Mouse (Mus musculus) adrenal gland (tissue): ENCODE data around the gene G0s2.
"Not testable (repeated sequence)": the region's sequence is repeated elsewhere in the genome, so short reads cannot be mapped to it uniquely, and the experiment has no call there.

Experiments
- intact Hi-C: fragments of 180-260 bp; cut with DNase I; formaldehyde crosslinking; loops from one replicate; pipeline ENCODE4 v1.15.1; 2025

G0s2 gene

GRCm38 (mm10) chr1:193289914-193290313 lies 16.9 kb upstream of the G0s2 start:
- intact Hi-C loops: no loop called here

- intact Hi-C loops: no loop called here
Measured at GRCm38 (mm10) chr1:193289076-193289475, 16.1 kb upstream of the G0s2 start.

DNA sequence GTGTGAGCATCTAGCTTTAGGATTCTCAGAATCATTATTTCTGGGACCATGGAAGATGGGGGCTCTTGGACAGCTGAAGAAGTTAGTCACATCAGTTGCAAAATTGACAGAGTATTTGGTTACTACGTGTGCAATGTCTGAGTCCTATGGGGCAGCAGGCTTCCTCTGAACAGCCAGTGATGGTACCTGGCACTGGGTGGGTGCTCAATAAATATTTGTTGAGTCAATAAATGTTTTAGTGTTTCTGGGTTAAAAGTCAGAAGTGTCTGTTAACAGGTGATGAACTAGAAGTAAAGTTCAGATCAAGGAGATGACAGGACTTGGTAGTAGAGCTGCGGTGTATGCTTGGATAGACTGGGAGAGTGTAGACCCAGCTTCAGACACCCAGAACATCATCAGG lies 14.6 kb upstream of the G0s2 start:
- intact Hi-C loops: no loop called here

DNA sequence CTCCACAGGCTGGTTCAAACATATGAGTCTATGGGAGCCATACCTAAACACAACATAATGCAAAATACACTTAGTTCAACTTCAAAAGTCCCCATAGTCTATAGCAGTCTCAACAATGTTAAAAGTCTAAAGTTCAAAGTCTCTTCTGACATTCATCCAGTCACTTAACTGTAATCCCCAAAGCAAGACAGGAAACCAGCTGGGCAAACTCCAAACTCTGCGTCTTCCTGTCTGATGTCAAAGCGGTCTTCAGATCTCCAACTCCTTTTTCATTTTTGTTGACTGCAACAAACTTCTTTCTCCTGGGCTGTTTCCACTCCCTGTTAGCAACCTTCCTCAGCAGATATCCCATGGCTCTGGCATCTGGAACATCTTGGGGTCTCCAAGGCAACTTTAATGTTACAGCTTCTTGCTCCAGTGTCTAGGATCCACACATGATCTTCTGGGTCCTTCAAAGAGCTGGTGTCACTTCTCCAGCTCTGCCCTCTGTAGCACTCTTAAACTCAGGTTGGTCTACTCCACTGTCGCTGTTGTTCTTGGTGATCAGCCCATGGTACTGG lies 12.8 kb upstream of the G0s2 start:
- intact Hi-C loops: not testable (repeated sequence)

DNA sequence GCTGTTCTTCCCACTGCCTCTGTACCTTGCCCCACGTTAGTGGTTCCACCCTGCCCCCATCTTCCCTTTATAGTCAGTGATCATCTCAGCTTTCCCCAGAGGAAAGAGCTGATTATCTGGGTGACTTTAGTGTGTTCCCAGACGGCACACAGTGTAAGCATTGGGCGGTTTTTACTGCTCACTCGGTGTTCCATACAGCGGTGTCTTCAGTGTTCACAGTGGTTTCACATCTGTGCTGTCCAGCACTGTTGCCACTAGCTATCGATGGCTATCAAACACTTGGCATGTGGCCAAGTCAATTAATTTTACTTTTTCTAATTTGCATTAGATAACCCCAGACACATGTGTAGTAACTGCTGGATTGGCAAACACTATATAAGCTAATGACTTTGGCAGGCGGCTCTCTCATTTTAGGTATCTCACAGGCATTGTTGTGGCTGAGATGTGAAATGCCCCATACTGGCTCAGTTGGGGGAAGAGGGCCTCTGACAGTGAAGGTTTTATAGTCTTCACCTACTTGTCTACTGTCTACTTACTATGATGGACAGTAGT lies 11.3 kb upstream of the G0s2 start:
- intact Hi-C loops: no loop called here

DNA sequence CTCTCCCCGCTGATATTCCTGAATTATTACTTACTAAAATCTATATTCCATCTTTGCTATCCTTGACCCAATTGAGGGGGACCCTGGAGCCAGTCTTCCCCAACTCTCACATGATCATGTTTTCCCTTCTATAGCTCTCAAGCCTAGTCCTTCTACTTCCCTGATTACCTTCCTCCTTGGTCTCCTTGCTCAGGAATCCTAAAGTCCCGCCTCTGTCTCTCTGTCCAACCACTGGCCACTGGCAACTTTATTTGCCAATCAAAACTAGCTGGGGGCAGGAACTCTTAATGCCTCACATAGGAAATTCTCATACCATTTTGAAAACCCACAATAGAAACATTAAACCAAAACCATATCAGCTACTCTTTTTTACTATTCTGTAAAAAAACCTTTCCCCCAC lies 8.3 kb upstream of the G0s2 start:
- intact Hi-C loops: no loop called here

DNA sequence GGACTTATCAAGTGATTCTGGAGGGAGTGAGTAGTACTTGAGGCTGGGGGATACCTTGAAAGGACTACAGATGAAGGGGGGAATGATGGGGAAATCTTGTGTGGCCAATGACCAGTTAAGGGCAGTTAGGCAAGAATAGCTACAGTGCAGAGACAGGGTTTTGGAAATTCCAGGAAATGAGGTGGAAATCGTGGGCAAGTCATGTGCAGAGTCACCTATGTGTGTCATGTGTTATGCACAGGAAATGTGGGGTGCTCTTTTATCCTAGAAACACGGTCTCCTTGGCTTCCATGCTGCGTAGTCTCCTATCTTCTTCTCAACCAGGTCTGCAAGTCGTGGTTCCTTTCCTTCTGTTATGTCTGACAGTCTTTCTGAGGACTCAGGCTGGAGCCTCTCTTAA lies 6.5 kb upstream of the G0s2 start:
- intact Hi-C loops: loop anchor here (2.0 kb wide), 1 partner anchor 17 kb away; no protein-coding TSS in a partner anchor

DNA sequence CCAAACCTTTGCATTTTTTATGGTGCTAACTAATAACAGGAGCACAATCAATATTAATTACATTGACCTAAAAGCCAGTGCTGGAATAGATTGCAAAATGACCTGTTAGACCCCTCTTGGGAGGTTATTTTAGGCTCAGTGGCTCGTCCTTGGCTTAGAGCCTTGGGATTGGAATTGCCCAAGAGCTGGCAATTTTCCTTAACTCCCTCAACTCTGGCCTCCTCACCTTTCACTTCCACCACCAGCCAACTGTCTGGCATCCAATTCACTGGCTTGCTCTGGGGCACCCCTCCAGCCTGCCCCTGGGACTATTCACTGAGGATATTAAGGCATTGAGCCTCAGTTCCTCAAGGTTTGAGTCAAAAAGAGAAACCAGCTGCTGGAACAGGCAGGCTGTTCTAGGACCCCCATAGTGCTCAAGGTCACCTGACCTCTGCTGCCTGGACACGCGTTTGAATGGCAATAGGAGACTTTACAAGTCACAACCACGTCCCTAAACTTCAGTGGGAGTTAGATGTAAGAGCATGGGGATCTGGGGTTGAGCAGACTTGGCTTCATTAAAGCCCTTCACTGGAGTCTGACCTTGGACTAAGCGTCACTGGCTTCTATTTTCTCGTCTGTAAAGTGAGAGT lies 5.5 kb upstream of the G0s2 start:
- intact Hi-C loops: loop anchor here (2.0 kb wide), 1 partner anchor 18 kb away; no protein-coding TSS in a partner anchor

- intact Hi-C loops: no loop called here
Measured at GRCm38 (mm10) chr1:193274407-193275071, 1.5 kb upstream of the G0s2 start.

- intact Hi-C loops: no loop called here
Measured at GRCm38 (mm10) chr1:193272137-193272915, 691 bp downstream of the G0s2 start.

- intact Hi-C loops: no loop called here
Measured at GRCm38 (mm10) chr1:193270965-193271763, 1.9 kb downstream of the G0s2 start.

GRCm38 (mm10) chr1:193265734-193266133 lies 7.3 kb downstream of the G0s2 start:
- intact Hi-C loops: no loop called here

GRCm38 (mm10) chr1:193263955-193264598 lies 8.9 kb downstream of the G0s2 start, which contains the start of gene Hsd11b1:
Hsd11b1 (minus strand) TSS chr1:193264075.
- intact Hi-C loops: no loop called here

GRCm38 (mm10) chr1:193263026-193263907 lies 9.8 kb downstream of the G0s2 start:
- intact Hi-C loops: no loop called here

DNA sequence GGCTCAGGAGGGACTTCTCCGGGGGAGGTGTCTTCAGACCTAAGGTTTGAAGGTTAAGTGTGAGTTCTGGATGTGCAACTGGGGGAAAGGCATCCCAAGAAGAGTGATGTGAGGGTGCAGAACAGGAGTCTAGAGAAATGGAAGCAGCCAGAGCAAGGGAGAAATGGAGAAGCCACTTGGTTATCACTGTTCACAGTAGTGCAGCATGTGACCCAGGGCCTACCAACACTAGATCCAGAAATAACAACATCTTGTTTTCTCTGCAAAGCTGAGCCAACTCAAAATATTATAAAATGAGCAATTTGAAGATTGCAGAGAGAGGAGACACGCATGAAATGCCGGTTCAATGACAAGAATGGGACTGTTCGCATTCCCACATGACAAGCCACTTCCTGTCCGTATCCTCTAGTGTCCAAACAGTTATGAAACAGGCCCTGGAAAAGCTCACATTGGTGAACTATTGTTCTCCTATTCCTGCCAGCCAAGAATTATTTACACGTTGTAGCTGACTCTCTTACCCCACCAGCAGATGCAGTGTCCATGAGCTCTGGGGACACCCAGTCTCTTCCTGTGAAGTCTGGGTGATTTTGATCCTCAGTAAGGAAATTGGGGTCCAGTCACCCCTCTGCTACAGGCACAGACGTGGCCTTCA lies 11.0 kb downstream of the G0s2 start:
- intact Hi-C loops: no loop called here

DNA sequence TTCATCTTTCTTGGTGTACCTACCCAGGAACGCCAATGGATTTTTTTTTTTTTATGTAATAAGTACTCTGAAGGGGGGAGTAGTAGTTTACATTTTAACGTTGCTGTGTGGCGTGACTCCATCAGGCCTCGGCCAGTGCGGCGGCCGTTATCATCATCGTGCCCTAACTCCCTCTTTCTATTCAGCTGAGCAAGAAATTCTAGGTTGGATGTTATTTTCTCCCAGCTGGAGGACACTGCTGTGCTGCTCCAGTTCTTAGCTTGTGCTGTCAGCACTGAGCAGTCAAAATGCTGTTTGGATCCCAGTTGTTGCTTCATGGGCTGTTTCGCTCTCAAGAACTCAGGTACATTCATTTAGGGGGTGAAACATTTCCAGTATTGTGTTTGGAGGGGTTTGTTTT lies 13.5 kb downstream of the G0s2 start:
- intact Hi-C loops: no loop called here

GRCm38 (mm10) chr1:193256621-193257098 lies 16.4 kb downstream of the G0s2 start:
- intact Hi-C loops: no loop called here

- intact Hi-C loops: no loop called here
Measured at GRCm38 (mm10) chr1:193256289-193256577, 16.8 kb downstream of the G0s2 start.
